Comparison of ENCODE assay signal across 27 mouse cellular contexts in genomic region chr17:33669681-33670080, GRCm38 (mm10). TPM values are rescaled to one million over a fixed set of nuclear protein-coding genes. Genes with fewer than 3 reads are reported as not detected.
"Had no signal": no experiment of that assay in that cellular context is flagged by ENCODE, and none has a peak within 500 bp of the region (broad histone marks: within the 10 kb centered on the region; RNA-seq: fewer than 3 reads in every experiment).

No protein-coding gene starts in this region.

- ATAC-seq: forebrain, embryonic 13.5 days; forebrain, embryonic 15.5 days; forebrain, embryonic 16.5 days; forebrain, postnatal 0 days had no signal

- H3K9ac ChIP-seq: embryonic facial prominence, embryonic 12.5 days; embryonic facial prominence, embryonic 13.5 days; embryonic facial prominence, embryonic 15.5 days; forebrain, embryonic 12.5 days; forebrain, embryonic 13.5 days; forebrain, embryonic 15.5 days; forebrain, postnatal 0 days had no signal

- H3K4me3 ChIP-seq: embryonic facial prominence, embryonic 10.5 days; embryonic facial prominence, embryonic 12.5 days; embryonic facial prominence, embryonic 13.5 days; embryonic facial prominence, embryonic 15.5 days; erythroblast, embryonic 14.5 days; forebrain, embryonic 10.5 days; forebrain, embryonic 12.5 days; forebrain, embryonic 13.5 days; forebrain, embryonic 15.5 days; gastrocnemius, adult 2 months; heart, adult 2 months; heart, embryonic 10.5 days had no signal

- H3K4me2 ChIP-seq: embryonic facial prominence, embryonic 12.5 days; embryonic facial prominence, embryonic 13.5 days; embryonic facial prominence, embryonic 15.5 days; forebrain, embryonic 12.5 days; forebrain, embryonic 13.5 days; forebrain, embryonic 15.5 days; heart, embryonic 11.5 days had no signal

- H3K27me3 ChIP-seq: embryonic facial prominence, embryonic 12.5 days; embryonic facial prominence, embryonic 13.5 days; embryonic facial prominence, embryonic 15.5 days; forebrain, embryonic 12.5 days; forebrain, embryonic 13.5 days; forebrain, embryonic 15.5 days had no signal

- H3K4me1 ChIP-seq: embryonic facial prominence, embryonic 10.5 days; embryonic facial prominence, embryonic 12.5 days; forebrain, embryonic 10.5 days; heart, embryonic 10.5 days had no signal

- H3K27ac ChIP-seq: embryonic facial prominence, embryonic 10.5 days; embryonic facial prominence, embryonic 12.5 days; embryonic facial prominence, embryonic 13.5 days; embryonic facial prominence, embryonic 15.5 days; forebrain, embryonic 10.5 days; forebrain, embryonic 12.5 days; forebrain, embryonic 13.5 days; forebrain, embryonic 15.5 days; heart, adult 2 months; heart, embryonic 10.5 days had no signal

- DNase-seq: cerebellum, adult 9-10 months; cerebellum, adult 9-11 months; cerebellum, postnatal 10 days; cerebellum, postnatal 14 days; cerebellum, postnatal 25 days; cerebellum, postnatal 36 days; embryo, embryonic 11 days; forebrain, postnatal 0 days; gastrocnemius, adult 2 months; gastrocnemius, postnatal 10 days; gastrocnemius, postnatal 14 days; gastrocnemius, postnatal 25 days; heart, adult 11 months; heart, adult 18-20 months; heart, adult 2 months had no signal

- H3K9me3 ChIP-seq: embryonic facial prominence, embryonic 10.5 days; embryonic facial prominence, embryonic 12.5 days; embryonic facial prominence, embryonic 13.5 days; embryonic facial prominence, embryonic 15.5 days; forebrain, embryonic 10.5 days; forebrain, embryonic 12.5 days; forebrain, embryonic 13.5 days; forebrain, embryonic 15.5 days; heart, embryonic 10.5 days had no signal

RNA-seq across cellular contexts. Expression of gene Pram1, which starts 31.8 kb away (rescaled TPM):
- total RNA-seq: forebrain, postnatal 0 days; gastrocnemius, postnatal 14 days; gastrocnemius, postnatal 25 days had no signal
